Mouse (Mus musculus) myocyte (in vitro differentiated cells): Measurements from ENCODE around the gene Rsg1. TPM values are rescaled to one million over a fixed set of nuclear protein-coding genes. Genes with fewer than 3 reads are reported as not detected.

Source experiments
- H3K27me3 ChIP-seq: one replicate; pipeline ENCODE4 v1.6.1; 2011; ENCODE audit not compliant: control insufficient read depth, insufficient read depth, insufficient read length
- H3K36me3 ChIP-seq: one replicate; pipeline ENCODE4 v1.6.1; 2011; ENCODE audit not compliant: control insufficient read depth, insufficient read depth
- H3K4me2 ChIP-seq: one replicate; pipeline ENCODE4 v1.6.1; 2011; ENCODE audit warnings: low read depth, control low read depth
- H3K4me3 ChIP-seq: one replicate; pipeline ENCODE4 v1.5.1; 2011; ENCODE audit warnings: mild to moderate bottlenecking, control low read depth, moderate library complexity
- H3K79me2 ChIP-seq: one replicate; pipeline ENCODE4 v1.6.1; 2011; ENCODE audit not compliant: control insufficient read depth, insufficient read depth
- H3ac ChIP-seq: one replicate; pipeline ENCODE4 v1.6.1; 2011; ENCODE audit not compliant: control insufficient read depth, insufficient read length
- CEBPB ChIP-seq: IDR thresholded peaks from 2 replicates; pipeline ENCODE4 v1.6.1; 2011; ENCODE audit warnings: mild to moderate bottlenecking, moderate library complexity; ENCODE audit not compliant: poor library complexity, insufficient read depth, severe bottlenecking
- E2F4 ChIP-seq: IDR thresholded peaks from one replicate; pipeline ENCODE4 v1.6.1; 2011; ENCODE audit warnings: mild to moderate bottlenecking, control low read depth, moderate library complexity; ENCODE audit not compliant: insufficient read depth
- MAX ChIP-seq: IDR thresholded peaks from one replicate; pipeline ENCODE4 v1.6.1; 2011; ENCODE audit warnings: low read depth, mild to moderate bottlenecking, control low read depth
- MYOD1 ChIP-seq, 3 experiments: IDR thresholded peaks; one replicate each; pipeline ENCODE4 v1.6.1; 2011; ENCODE audit warnings: control low read depth in 2 of 3, low read depth in 2 of 3, mild to moderate bottlenecking in 2 of 3, moderate library complexity in 1 of 3; ENCODE audit not compliant: insufficient read length in 2 of 3, control insufficient read depth in 1 of 3
- MYOG ChIP-seq, 3 experiments: IDR thresholded peaks; one replicate each; pipeline ENCODE4 v1.6.1; 2011; ENCODE audit warnings: control low read depth in 2 of 3, low read depth in 2 of 3, mild to moderate bottlenecking in 2 of 3; ENCODE audit not compliant: insufficient read length in 2 of 3, control insufficient read depth in 1 of 3, insufficient read depth in 1 of 3
- POLR2A ChIP-seq: IDR thresholded peaks from one replicate; pipeline ENCODE4 v1.6.1; 2011; ENCODE audit warnings: low read depth, mild to moderate bottlenecking, control low read depth, moderate library complexity; ENCODE audit not compliant: insufficient read length
- POLR2AphosphoS2 ChIP-seq: IDR thresholded peaks from one replicate; pipeline ENCODE4 v1.6.1; 2011; ENCODE audit warnings: low read depth, control low read depth; ENCODE audit not compliant: insufficient read length
- REST ChIP-seq: IDR thresholded peaks from one replicate; pipeline ENCODE4 v1.6.1; 2011; ENCODE audit warnings: mild to moderate bottlenecking, control low read depth, moderate library complexity; ENCODE audit not compliant: insufficient read depth, insufficient read length
- SRF ChIP-seq: IDR thresholded peaks from one replicate; pipeline ENCODE4 v1.6.1; 2011; ENCODE audit warnings: low read depth; ENCODE audit not compliant: control insufficient read depth, insufficient read length
- TCF12 ChIP-seq: IDR thresholded peaks from one replicate; pipeline ENCODE4 v1.6.1; 2011; ENCODE audit warnings: mild to moderate bottlenecking, control low read depth; ENCODE audit not compliant: poor library complexity, insufficient read depth, severe bottlenecking
- TCF3 ChIP-seq: IDR thresholded peaks from one replicate; pipeline ENCODE4 v1.6.1; 2011; ENCODE audit warnings: low read depth, control low read depth; ENCODE audit not compliant: insufficient read length
- USF1 ChIP-seq: IDR thresholded peaks from one replicate; pipeline ENCODE4 v1.6.1; 2011; ENCODE audit warnings: low read depth, mild to moderate bottlenecking, control low read depth, moderate library complexity
- polyA plus RNA-seq: library from polyadenylated mRNA; unstranded; fragments of >200 nt; fragmentation: generic; extraction: Trizol; gene quantifications from one replicate; pipeline ENCODE4 v1.2.1, GENCODE M21; 2012; ENCODE audit warnings: missing spikeins

The Rsg1 gene
- polyA plus RNA-seq: 0.78 TPM

- no peaks in the 10 kb centered on the region for H3K36me3 ChIP-seq
- TF ChIP-seq REST: no peak
- peak; percentile 58 for TF ChIP-seq E2F4
Observed at GRCm38 (mm10) chr4:141213770-141214336, at the start of gene Rsg1. Gene Rsg1 (plus strand): TSS chr4:141213956.

GRCm38 (mm10) chr4:141165744-141166292 is 47.9 kb upstream of the Rsg1 start:
- H3K79me2 ChIP-seq: peaks cover 71% of the 10 kb centered on the region
- H3K4me3 ChIP-seq: no peak overlapping the region
- H3ac ChIP-seq: no peak overlapping the region
- H3K27me3 ChIP-seq: no peaks in the 10 kb centered on the region
- TF ChIP-seq MYOG (IDR thresholded peaks at IDR 0.05; ENCODE audit: control insufficient read depth in 1 of 3, insufficient read depth in 1 of 3, insufficient read length in 2 of 3, low read depth in 2 of 3) (no peak), REST (no peak), E2F4 (no peak)
- H3K4me2 ChIP-seq: no peak overlapping the region
- peaks cover 10% of the 10 kb centered on the region for H3K36me3 ChIP-seq

More at GRCm38 (mm10) chr4:141213770-141214336, at the start of gene Rsg1:
- Histone ChIP-seq H3K27me3 (no peaks in the 10 kb centered on the region), H3ac (no peak within 1 kb of the TSS), H3K4me3 (peak within 1 kb of the TSS; percentile 30), H3K4me2 (peak within 1 kb of the TSS; percentile 95), H3K79me2 (no peaks in the 10 kb centered on the region)

GRCm38 (mm10) chr4:141167156-141167555 is 46.6 kb upstream of the Rsg1 start:
- Histone ChIP-seq H3K36me3 (peaks cover 19% of the 10 kb centered on the region), H3K79me2 (peaks cover 57% of the 10 kb centered on the region), H3K4me2 (no peak overlapping the region), H3ac (no peak overlapping the region), H3K4me3 (no peak overlapping the region), H3K27me3 (no peaks in the 10 kb centered on the region)
- TF ChIP-seq TCF12 (no peak), POLR2A (no peak)

GRCm38 (mm10) chr4:141172121-141172520 is 41.6 kb upstream of the Rsg1 start:
- Histone ChIP-seq H3ac (no peak overlapping the region), H3K4me2 (no peak overlapping the region), H3K36me3 (peaks cover 33% of the 10 kb centered on the region), H3K79me2 (peaks cover 21% of the 10 kb centered on the region), H3K4me3 (no peak overlapping the region), H3K27me3 (no peaks in the 10 kb centered on the region)
- TF ChIP-seq SRF (no peak), TCF3 (no peak), E2F4 (no peak), USF1 (no peak)

- TF ChIP-seq POLR2A: no peak
- no peak for TF ChIP-seq SRF
- no peak for TF ChIP-seq MAX
- TF ChIP-seq MYOG (IDR thresholded peaks at IDR 0.05; ENCODE audit: control insufficient read depth in 1 of 3, insufficient read depth in 1 of 3, insufficient read length in 2 of 3, low read depth in 2 of 3): no peak
- no peak for TF ChIP-seq USF1
- TF ChIP-seq POLR2AphosphoS2: no peak
- no peak for TF ChIP-seq E2F4
- no peak for TF ChIP-seq TCF3
- TF ChIP-seq TCF12: no peak
- no peak for TF ChIP-seq MYOD1 (IDR thresholded peaks at IDR 0.05; ENCODE audit: control insufficient read depth in 1 of 3, insufficient read length in 2 of 3, low read depth in 2 of 3)
- TF ChIP-seq CEBPB: no peak
- TF ChIP-seq REST: no peak
- Histone ChIP-seq H3K79me2 (peaks cover 10% of the 10 kb centered on the region), H3K36me3 (peaks cover 30% of the 10 kb centered on the region), H3ac (no peak overlapping the region), H3K4me2 (no peak overlapping the region), H3K4me3 (no peak overlapping the region), H3K27me3 (no peaks in the 10 kb centered on the region)
Observed at GRCm38 (mm10) chr4:141175783-141176182, 38.0 kb upstream of the Rsg1 start.

GRCm38 (mm10) chr4:141176328-141176838 is 37.4 kb upstream of the Rsg1 start:
- TF ChIP-seq SRF (no peak), TCF12 (no peak), REST (no peak), USF1 (no peak), MAX (no peak), TCF3 (no peak), MYOD1 (IDR thresholded peaks at IDR 0.05; ENCODE audit: control insufficient read depth in 1 of 3, insufficient read length in 2 of 3, low read depth in 2 of 3) (no peak), E2F4 (no peak), CEBPB (no peak), POLR2AphosphoS2 (no peak), MYOG (IDR thresholded peaks at IDR 0.05; ENCODE audit: control insufficient read depth in 1 of 3, insufficient read depth in 1 of 3, insufficient read length in 2 of 3, low read depth in 2 of 3) (no peak), POLR2A (no peak)
- no peak overlapping the region for H3K4me2 ChIP-seq

More at GRCm38 (mm10) chr4:141176328-141176838, 37.4 kb upstream of the Rsg1 start:
- Histone ChIP-seq H3ac (no peak overlapping the region), H3K27me3 (no peaks in the 10 kb centered on the region), H3K36me3 (peaks cover 24% of the 10 kb centered on the region), H3K79me2 (peaks cover 10% of the 10 kb centered on the region), H3K4me3 (no peak overlapping the region)
